Mouse (Mus musculus) gastrocnemius, postnatal 4 days (tissue): ENCODE measurements around the gene Sfxn2. TPM values are rescaled to one million over a fixed set of nuclear protein-coding genes. Genes with fewer than 3 reads are reported as not detected.

Experiments
- DNase-seq, 2 experiments: peaks; one replicate each; pipeline ENCODE4 v3.0.0; 2021 to 2022; ENCODE audit warnings: low spot score in 2 of 2, mixed read lengths in 2 of 2
- long read RNA-seq, 2 experiments: library from polyadenylated mRNA; stranded (forward); transcript quantifications; one replicate each; pipeline ENCODE4 v2.0.0; 2021
- total RNA-seq, 2 experiments: library from RNA; stranded (reverse); gene quantifications; 2 replicates each; pipeline ENCODE4 v1.2.3; 2021

Gene Sfxn2
- 10 to 100 TPM in 1 of 2 experiments, 1 to 10 TPM in 1; 7.8 to 11.2 TPM for total RNA-seq
- long read RNA-seq, experiment 1, partial matches to known transcripts = 3 of 12 reads
- long read RNA-seq, experiment 1, other reads (novel, unspliced or antisense) = 5 of 12 reads
- long read RNA-seq, experiment 2, partial matches to known transcripts = 1 of 8 reads
- long read RNA-seq, experiment 2, other reads (novel, unspliced or antisense) = 4 of 8 reads

DNA sequence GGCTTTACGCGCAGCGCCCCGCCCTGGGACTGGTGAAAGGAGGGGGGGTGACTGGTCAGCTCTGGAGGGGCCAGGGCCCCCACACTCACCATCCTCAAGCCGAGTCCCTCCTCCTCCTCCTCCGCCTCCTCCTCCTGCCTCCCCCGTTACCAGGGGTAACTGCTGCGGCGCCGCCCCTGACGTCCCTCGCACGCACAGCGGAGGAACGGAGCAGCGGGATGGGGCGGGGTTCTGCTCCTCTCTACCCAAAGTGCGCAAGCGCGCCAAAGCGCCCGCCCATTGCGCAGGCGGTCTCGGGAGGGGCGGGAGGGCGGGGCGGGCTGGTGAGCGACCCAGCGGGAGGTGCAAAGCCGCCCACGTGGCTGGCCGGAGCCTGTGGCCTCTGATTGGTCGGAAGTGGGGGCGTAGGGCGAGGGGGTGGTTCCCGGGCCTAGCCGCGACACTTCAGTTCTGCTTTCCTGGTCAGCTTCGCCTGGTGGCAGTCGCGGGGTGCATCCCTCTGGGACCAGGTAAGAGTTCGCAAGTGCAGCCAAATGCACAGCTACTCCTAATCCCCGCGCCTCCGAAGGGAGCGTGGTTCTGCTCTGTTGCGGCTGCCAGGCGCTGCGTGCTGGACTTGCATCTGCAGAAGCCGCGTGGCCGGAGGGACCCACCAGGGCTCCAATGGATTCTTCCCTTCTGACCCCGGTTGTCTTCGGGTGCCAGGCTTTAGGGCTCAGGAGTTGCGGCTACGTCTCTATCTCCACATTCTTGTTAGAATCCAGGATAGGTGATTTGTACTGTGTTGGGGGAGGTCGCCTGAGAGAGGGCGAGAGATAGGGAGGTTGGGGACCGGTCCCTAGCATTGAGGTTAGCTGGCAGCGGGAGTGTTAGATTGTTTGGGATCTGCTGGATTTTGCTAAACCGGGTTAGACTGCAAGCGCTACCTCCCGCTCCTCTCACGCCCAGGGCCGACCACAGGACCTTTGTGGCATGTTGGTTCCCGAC is at the start of gene Sfxn2, which contains the start of gene Arl3:
Gene Sfxn2 (plus strand): TSS at position 415 of the 987 bp plus-strand sequence.
Gene Arl3 (minus strand): TSS at position 248 of the 987 bp plus-strand sequence.
- peak; percentile 90 to 94 for DNase-seq

- peak in 1 of 2 experiments; percentile 77 for DNase-seq
These were observed 49.5 kb upstream of the Sfxn2 start for GRCm38 (mm10) chr19:46523480-46524151.

GRCm38 (mm10) chr19:46524152-46524544 is 49.0 kb upstream of the Sfxn2 start:
- no peak for DNase-seq

DNA sequence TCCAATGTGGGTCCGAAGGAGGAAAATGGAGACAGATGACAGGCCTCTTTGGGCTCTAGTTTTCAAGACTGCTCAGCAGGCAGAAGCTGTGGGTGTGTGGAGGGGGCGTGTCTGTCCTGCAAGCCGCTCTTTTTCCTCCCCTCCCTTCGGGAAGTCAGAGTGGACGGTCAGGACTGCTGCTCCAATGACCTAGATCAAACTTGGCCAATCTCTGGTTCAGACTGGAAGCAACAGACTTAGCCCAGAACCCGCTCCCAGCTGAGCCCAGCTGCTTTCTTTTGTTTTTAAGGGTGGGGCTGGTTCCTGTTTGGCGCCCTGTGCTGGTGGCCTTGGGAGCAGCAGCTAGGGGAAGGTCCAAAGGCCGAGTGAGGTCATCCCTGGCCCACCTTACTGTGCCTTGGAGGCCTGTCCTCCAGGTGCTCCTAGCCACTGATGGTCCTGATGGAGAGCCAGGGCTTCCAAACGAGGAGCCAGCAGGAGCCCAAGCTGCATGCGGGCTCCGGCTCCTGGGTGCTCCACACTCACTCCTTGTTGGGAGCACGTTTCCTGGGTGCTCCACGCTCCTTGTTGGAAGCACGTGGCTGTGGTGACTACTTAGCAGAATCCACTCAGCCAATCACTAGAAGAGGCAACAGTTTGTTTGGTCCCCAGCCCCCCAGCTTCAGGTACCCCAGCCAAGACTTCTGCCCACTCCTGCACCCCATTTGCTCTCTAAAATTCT is 48.4 kb upstream of the Sfxn2 start:
- peak in 1 of 2 experiments; percentile 71 for DNase-seq

- no peak for DNase-seq
These were observed 47.2 kb upstream of the Sfxn2 start for GRCm38 (mm10) chr19:46525691-46526631.

- DNase-seq = no peak
These were observed 45.3 kb upstream of the Sfxn2 start for GRCm38 (mm10) chr19:46527632-46528528.

DNA sequence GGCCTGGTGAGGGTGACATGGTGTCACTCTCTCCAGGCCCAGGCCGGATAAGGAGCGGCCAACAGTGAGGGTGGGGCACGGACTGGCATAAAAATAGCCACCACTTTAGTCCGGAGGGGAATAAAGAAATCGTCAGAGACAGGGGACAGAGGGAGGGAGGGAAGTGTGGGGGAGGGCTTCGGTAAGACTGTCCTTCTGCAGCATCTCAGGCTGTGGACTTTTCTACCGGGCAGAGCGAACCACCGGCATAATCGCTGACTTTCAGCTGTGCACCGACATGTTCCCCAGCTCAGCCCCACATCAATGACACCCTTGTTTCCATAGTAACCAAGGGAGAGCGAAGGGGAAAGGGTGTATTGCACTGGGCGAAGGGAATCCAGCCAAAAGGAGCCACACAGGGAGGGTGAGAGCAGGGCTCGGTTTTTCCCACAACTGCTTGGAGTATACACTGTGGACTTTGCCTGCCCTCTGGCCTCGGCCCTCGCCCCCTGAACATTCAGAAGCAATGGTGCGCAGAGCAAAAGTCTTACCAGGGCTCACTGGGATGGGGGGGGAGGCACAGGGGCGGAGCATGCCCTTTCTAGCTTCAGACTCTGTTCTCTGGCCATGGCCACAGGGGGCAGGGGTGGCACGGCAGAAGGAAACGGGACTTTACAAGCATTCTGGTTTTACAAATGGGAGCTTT is 44.5 kb upstream of the Sfxn2 start:
- peak in 1 of 2 experiments; percentile 57 for DNase-seq

DNA sequence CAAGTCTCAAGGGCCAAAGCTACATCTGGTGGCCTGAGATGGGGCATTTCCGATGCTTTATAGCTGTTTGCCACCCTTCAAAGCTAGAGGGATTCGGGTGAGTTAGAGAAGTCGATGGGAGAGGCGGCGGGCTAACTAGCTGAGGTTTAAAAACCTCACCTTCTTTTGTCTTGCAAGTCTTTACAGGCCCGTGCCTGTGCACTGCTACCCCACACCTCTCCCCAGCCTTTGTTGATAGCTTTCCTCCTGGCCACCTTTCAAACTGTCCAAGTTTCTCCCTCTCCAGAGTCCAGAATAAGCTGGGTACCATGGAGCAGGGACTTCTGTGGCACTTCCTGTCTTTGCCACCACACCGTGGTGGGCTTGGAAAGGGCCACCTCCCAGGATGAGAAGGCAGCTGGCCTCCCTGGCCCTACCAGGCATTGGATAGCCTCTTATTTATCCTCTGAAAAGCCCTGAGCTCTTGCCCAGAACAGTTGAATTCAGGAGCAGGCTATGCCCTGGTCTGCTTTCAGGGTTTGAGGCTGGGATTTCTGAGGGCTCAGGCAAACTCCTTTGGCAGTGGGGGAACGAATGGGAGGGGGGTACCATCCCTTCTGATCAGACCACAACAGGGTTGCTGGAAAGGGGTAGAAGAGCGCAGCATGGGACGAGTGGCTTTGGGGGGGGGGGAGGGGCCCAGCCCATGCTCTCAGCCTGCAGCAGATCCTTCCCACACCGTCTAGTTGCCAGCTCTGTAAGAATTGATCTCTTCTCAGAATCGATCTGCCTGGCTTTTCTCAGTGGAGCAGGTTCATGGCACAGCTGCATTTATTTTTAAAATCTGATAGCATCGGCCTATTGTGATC is 43.3 kb upstream of the Sfxn2 start:
- no peak for DNase-seq

DNA sequence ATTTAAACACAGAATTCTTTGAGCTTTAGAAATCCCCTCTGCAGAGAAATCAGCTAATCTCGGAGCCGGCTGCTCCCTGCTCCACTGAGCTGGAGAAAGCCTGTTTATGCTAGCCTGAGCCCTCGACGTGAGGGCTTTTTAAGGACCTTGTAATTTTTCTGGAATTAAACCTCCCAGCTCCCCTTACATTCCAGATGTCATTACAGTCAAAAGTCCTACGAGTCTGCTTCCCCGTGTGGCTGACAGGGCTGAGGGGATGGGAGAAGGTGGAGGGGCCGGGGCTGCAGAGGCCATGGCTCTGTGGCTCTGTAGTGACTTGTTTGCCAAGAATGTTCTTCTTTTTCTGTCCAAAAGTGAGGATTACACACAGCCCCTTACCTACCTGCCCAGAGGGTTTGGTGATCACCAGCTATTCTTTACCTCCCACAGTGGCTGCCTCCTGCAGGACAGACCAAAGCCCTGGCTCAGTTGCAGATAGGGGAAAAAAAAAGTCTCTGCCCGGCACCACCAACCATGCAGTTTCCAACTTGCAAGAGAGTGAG is 42.6 kb upstream of the Sfxn2 start:
- DNase-seq = no peak

DNA sequence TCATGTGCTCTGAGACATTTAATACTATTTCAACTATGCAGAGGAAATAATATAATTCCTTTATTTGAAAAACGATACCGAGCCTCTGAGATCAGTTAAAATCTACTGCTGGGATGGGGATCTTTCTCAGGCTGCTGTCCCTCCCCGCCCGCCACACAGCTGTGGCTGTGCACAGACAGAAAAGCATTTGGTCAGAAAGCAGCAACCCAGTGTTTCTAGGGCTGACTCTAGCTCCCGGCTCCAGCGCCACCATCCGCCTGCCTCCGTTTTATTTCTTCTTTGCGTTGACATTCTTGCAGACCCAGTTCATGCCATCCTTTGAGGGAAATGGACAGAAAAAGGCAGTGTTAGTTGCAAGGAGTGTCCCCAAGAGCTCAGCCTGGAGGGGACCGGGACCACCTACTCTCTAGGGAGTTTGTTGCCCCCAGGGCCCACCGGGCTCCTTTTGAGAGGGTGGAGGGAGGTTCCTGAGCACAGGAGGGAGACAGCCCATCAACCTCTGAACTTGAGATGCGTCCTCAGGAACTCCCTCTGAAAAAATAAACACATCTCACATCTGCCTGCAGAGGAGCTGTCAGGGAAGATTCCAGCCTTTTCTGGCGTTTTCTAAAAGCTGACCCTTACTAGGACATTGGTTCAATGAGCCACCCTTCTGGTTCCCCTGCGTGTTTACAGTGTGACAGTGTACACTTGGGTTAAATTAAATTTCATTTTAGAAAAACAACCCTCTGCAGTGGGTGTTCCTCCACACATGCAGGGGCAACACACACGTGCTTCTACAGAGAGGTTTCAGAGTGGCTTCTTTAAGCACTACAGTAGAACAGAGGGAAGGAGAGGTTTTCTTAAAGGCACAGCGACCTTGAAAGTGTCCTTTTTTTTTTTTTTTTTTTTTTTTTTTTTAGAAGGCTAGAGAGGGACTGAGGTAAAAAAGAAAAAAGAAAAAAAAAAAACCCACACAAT is 41.8 kb upstream of the Sfxn2 start:
- no peak for DNase-seq

DNA sequence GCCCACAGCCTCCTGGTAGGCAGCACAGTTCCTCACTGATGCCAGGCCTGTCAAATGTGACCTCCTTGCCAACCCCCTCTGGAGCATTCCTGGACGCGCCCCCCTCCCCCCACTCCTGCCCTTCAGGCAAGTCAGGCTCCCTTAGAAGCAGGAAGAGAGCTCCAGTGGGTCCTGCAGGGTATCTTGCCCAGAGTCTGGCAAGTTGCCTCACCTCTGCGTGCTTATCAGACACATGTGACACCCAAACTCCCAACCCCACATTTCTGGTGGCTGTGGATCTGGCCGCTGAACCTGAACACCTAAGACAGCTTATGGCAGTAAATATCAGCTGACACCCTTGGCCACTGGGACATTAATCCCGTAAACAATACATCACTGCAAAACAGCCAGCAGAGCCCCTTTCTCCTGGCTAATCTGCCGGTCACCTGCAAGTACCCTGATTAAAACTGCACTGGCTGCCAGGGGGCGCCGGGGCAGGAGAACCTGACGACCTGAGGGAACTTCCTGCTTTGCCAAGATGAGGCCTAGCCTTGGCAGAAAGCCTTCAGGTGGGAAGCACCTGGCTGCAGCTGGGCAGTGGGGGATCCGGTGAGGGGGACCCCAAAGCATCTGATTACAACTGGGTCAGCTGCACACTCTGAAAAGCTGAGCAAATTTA is 41.0 kb upstream of the Sfxn2 start:
- DNase-seq = no peak

DNA sequence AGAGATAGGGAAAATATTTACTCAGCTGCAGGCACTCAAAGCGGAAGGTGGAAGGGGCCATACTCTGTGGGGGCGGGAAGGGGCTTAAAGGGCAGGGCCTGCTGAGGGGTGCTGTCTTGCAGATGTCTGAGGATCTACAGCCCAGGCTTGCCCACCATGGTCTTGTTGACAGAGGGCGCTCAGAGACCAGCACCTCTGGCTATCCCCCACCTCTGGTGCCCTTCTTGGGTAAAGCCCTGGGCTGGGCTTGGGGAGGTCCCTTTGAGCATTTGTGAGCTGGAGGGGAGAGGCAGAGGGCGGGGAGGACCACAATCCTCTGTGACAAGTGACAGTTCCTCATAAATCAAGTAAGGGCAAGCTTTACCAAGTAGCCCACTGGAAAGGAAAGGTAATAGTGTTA is 40.1 kb upstream of the Sfxn2 start:
- DNase-seq = no peak

DNA sequence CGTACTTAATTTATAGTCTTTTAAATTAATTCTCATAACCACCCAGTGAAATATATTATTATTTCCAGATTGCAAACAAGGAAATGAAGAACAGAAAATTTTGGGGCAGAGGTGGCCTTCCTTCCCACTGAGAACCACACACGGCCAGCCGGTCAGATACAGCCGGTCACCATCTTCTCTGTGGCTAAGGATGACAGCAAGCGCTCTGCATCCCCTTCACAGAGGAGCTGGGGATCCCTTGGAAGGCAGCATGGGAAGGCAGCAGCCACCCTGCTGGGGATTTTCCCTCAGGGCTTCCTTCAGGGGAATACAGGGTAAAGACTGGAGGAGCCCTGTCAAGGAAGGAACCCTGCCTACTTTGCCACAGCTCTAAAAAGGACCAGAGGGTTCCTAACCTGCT is 39.6 kb upstream of the Sfxn2 start:
- DNase-seq = no peak

DNA sequence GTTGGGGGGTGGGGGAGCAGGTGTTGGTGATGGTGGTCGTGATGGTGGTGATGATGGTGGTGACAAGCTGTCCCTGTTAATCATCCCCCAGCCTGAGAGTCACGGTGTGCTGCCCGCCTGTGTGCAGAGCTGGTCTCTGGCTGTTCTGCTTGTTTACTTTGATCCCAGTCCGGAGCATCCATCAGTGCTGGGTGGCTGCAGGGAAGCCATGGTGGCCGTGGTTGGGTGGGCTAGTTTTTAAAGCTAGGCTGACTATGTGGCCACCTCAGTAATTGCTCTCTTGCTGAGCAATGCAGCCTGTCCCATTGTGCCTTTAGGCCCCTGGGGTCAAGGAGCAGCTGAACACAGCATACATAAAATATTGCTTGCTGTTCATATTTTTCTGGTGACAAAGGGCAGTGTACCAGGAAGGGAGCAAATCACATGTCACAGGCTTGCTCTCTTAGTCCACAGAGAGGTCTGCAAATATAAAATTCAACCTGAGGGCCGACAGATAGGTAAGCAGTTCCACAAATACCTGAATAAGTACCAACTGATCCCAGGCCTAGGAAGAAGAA is 38.5 kb upstream of the Sfxn2 start:
- no peak for DNase-seq

DNA sequence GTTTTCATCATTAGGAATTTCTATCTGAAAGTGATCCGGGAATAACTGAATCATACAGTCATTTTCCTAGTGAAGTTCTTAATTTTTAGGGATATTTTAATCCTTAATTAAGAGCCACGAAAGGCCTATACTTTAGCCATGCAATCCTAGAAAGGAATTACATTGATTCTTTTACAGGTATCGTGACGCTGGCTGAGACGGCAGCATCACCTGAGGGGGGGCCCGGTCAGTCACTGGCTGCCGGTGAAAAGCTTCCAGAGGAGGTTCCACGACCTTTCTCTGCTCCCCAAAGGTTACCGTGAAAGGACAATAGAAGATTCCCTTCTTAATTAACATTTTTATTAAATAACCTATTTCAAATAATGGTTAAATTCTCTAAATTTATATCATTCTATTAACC is 35.8 kb upstream of the Sfxn2 start:
- no peak for DNase-seq
